Mouse (Mus musculus) ES-E14 (cell line): ENCODE data around the gene Ppp1r11. TPM values are rescaled to one million over a fixed set of nuclear protein-coding genes. Genes with fewer than 3 reads are reported as not detected.

Experiments
- DNase-seq: peaks from one replicate; pipeline ENCODE4 v3.0.0-alpha.2; 2013; ENCODE audit warnings: low read depth, low spot score
- H3K27ac ChIP-seq: 2 replicates; pipeline ENCODE4 v1.5.1; 2012; ENCODE audit warnings: low read depth, mild to moderate bottlenecking, low read length, moderate library complexity, mixed read lengths; ENCODE audit not compliant: poor library complexity, insufficient read depth, severe bottlenecking
- H3K36me3 ChIP-seq: 2 replicates; pipeline ENCODE4 v1.6.1; 2012; ENCODE audit warnings: mild to moderate bottlenecking, low read length, moderate library complexity, mixed read lengths; ENCODE audit not compliant: control insufficient read depth, poor library complexity, insufficient read depth, severe bottlenecking
- H3K4me1 ChIP-seq, 2 experiments: fragments of 150-350 bp in 1 of 2; sonication (generic) in 1 of 2; 2 replicates each; pipeline ENCODE4 v1.6.1; 2012; ENCODE audit warnings: low read length in 2 of 2, mild to moderate bottlenecking in 1 of 2, mixed read lengths in 1 of 2; ENCODE audit not compliant: control insufficient read depth in 2 of 2, insufficient read depth in 2 of 2, poor library complexity in 1 of 2
- H3K4me3 ChIP-seq, 2 experiments: fragments of 150-350 bp in 1 of 2; sonication (generic) in 1 of 2; 2 replicates each; pipeline ENCODE4 v1.5.1; 2012; ENCODE audit warnings: low read length in 2 of 2, low read depth in 1 of 2, mild to moderate bottlenecking in 1 of 2, mixed read lengths in 1 of 2; ENCODE audit not compliant: insufficient read depth in 1 of 2, poor library complexity in 1 of 2, severe bottlenecking in 1 of 2
- H3K9ac ChIP-seq: 2 replicates; pipeline ENCODE4 v1.6.1; 2012; ENCODE audit warnings: low read depth, mild to moderate bottlenecking, low read length, mixed read lengths; ENCODE audit not compliant: poor library complexity, insufficient read depth, severe bottlenecking
- H3K9me3 ChIP-seq: fragments of 150-350 bp; sonication (generic); 2 replicates; pipeline ENCODE4 v1.6.1; 2012; ENCODE audit warnings: low read depth, mild to moderate bottlenecking, low read length; ENCODE audit not compliant: control insufficient read depth, insufficient read depth
- CHD2 ChIP-seq: IDR thresholded peaks from 2 replicates; pipeline ENCODE4 v1.6.1; 2014; ENCODE audit warnings: mild to moderate bottlenecking, low read depth, low read length, inconsistent platforms
- HCFC1 ChIP-seq: IDR thresholded peaks from 2 replicates; pipeline ENCODE4 v1.6.1; 2012; ENCODE audit warnings: low read length, inconsistent platforms, borderline replicate concordance; ENCODE audit not compliant: insufficient read depth
- MAFK ChIP-seq: IDR thresholded peaks from 2 replicates; pipeline ENCODE4 v1.6.1; 2014; ENCODE audit warnings: mild to moderate bottlenecking, low read depth, low read length, inconsistent platforms; ENCODE audit not compliant: insufficient read depth
- ZC3H11A ChIP-seq: IDR thresholded peaks from 2 replicates; pipeline ENCODE4 v1.6.1; 2012; ENCODE audit warnings: low read depth, mild to moderate bottlenecking, inconsistent platforms, low read length, borderline replicate concordance
- ZNF384 ChIP-seq: IDR thresholded peaks from 2 replicates; pipeline ENCODE4 v1.6.1; 2012; ENCODE audit warnings: low read depth, low read length, inconsistent platforms
- in situ Hi-C, 2 experiments: fragments of 600-800 bp; cut with MboI; formaldehyde crosslinking; loops; one replicate each; pipeline ENCODE4 v1.15.1; 2025; ENCODE audit warnings: low sequenced_read_pairs in 2 of 2, inconsistent platforms in 1 of 2; ENCODE audit not compliant: unreplicated experiment in 2 of 2
- total RNA-seq: library from RNA; depleted of rRNA; stranded (reverse); fragments of 300-350 nt; gene quantifications from 2 replicates; pipeline ENCODE4 v1.2.3, GENCODE M21; 2012

Gene Ppp1r11
- total RNA-seq, 1 experiment = 108 TPM

DNA sequence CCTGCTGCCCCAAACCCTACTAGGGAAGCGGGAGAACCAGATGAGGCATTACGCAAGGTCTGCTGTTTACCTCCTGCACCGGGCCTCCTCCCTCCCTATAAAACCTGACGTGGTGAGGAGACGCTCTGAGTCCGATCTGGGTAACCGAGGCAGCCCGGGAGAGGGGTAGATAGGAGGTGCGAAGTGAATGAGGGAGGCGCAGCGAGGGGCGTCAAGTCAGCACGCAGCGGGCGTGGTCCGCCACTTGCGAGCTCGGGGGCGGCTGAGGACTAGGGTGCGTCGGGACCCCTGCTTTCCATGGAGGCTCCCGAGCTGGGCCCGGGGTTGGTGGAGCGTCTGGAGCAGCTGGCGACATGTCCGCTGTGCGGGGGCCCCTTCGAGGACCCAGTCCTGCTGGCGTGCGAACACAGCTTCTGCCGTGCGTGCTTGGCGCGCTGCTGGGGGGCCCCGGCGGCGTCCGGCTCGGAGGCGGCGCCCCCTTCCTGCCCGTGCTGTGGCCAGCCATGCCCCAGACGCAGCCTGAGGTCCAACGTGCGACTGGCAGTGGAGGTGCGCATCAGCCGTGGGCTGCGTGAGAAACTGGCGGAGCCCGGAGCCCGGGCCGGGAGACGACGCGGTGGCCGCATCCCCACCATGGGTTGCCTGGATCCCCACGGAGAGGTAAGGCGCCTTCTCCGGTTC is 8.6 kb downstream of the Ppp1r11 start, which contains the start of gene Rnf39:
TSS of gene Rnf39 (plus strand) at position 128 of the 681 bp plus-strand sequence.
- no peak for DNase-seq
- no peak for TF ChIP-seq HCFC1
- TF ChIP-seq ZC3H11A = no peak
- no peak for TF ChIP-seq CHD2
- no peak for TF ChIP-seq MAFK
- TF ChIP-seq ZNF384 = no peak
- Histone ChIP-seq H3K4me3 (peak within 1 kb of the TSS; percentile 43 to 62), H3K36me3 (no peaks in the 10 kb centered on the region; the same call in 1 of the 2 replicates), H3K9ac (peak within 1 kb of the TSS; percentile 64), H3K4me1 (peaks cover 0 to 22% of the 10 kb centered on the region in 2 experiments; a peak in 2 of 4 replicates), H3K9me3 (no peaks in the 10 kb centered on the region), H3K27ac (no peak within 1 kb of the TSS)
- in situ Hi-C loops = no loop called here

DNA sequence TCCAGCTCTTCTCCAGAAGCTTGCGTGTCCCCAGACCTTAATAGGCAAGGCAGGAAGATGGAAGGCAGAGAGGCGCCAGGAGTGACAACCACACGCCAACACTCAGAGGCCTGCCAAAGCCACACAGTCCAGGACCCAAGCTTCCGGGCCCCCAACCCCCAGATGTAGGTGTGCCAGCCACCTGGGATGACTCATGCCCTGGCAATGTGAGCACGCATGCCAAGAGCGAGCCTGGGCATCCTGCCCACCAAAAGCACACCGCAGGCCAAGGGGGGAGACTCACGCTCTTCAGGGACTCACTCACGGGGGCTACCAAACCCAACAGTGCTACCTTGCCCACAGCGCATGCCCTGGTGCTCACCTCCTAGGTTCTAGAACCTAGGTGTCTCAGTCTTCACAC is 9.2 kb downstream of the Ppp1r11 start:
- no peak for DNase-seq
- no peak for TF ChIP-seq HCFC1
- no peak for TF ChIP-seq ZNF384
- TF ChIP-seq MAFK = no peak
- no peak for TF ChIP-seq CHD2
- Histone ChIP-seq H3K9ac (0 out of 2 replicates have a peak overlapping the region, but pooled peaks have one; percentile 64), H3K4me3 (peak overlapping the region; percentile 43 to 62; a peak in 2 of 4 replicates), H3K9me3 (no peaks in the 10 kb centered on the region), H3K27ac (no peak overlapping the region), H3K4me1 (peaks cover 0 to 22% of the 10 kb centered on the region in 2 experiments; a peak in 2 of 4 replicates), H3K36me3 (no peaks in the 10 kb centered on the region; the same call in 1 of the 2 replicates)
- in situ Hi-C loops = no loop called here

DNA sequence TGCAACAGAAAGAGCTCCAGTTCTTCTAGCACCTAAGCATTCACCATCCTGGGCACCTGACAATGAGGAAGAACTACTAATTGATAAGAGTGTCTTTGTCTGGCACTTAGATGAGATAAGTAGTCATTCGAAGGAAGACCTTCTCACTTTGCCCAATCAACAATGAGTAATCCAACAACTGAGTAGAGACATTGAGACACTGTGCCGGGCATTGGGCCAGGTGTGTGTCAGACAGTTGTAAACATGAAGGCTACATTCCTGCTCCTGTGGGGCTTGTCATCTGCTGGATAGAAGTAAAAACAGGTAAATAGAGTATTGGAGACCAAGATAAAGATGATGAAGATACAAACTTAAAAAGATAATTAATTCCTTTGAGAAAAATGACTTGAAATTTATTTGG is 13.5 kb downstream of the Ppp1r11 start:
- no peak for TF ChIP-seq ZNF384
- TF ChIP-seq MAFK = no peak
- TF ChIP-seq ZC3H11A = no peak
- no peak for TF ChIP-seq CHD2
- TF ChIP-seq HCFC1 = no peak
- in situ Hi-C loops = no loop called here
- Histone ChIP-seq H3K4me1 (peaks cover under 1 to 6% of the 10 kb centered on the region in 2 experiments; a peak in 2 of 4 replicates), H3K4me3 (no peak overlapping the region), H3K36me3 (no peaks in the 10 kb centered on the region), H3K27ac (no peak overlapping the region), H3K9me3 (no peaks in the 10 kb centered on the region), H3K9ac (no peak overlapping the region)
- no peak for DNase-seq

DNA sequence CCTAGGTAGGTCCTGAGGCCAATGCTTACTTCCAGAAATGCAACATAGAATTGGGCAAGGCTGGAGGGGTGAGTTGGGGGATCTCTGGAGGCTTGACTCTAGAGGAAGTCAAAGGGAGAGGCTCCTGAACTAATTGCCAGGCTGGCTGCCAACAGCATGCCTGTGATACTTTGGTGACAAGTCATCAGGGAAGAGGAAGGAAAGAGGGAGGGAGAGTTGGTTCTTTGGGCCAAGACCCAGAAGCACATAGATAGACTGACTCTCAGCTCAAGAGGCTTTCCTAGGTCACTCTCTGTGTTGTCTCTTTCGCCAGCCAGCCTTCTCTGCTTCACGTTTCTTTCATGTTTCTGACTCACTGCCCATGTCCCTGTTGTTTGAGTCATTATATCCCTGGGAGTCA is 19.7 kb downstream of the Ppp1r11 start:
- no peaks in the 10 kb centered on the region for H3K36me3 ChIP-seq
- DNase-seq = no peak
- no peak overlapping the region for H3K27ac ChIP-seq
- no peak for TF ChIP-seq ZNF384
- TF ChIP-seq HCFC1 = no peak
- TF ChIP-seq ZC3H11A = no peak
- no peak for TF ChIP-seq MAFK
- no peak for TF ChIP-seq CHD2
- no peak overlapping the region for H3K4me3 ChIP-seq
- in situ Hi-C loops = no loop called here
- no peaks in the 10 kb centered on the region for H3K9me3 ChIP-seq
- no peak overlapping the region for H3K9ac ChIP-seq
- peaks cover 6 to 17% of the 10 kb centered on the region in 2 experiments; a peak in 3 of 4 replicates for H3K4me1 ChIP-seq
